Mouse (Mus musculus): ENCODE results near the gene Aanat. TPM values are rescaled to one million over a fixed set of nuclear protein-coding genes. Genes with fewer than 3 reads are reported as not detected.

The Aanat gene
- polyA plus RNA-seq, 1 experiment from 2014 or later: not detected

DNA sequence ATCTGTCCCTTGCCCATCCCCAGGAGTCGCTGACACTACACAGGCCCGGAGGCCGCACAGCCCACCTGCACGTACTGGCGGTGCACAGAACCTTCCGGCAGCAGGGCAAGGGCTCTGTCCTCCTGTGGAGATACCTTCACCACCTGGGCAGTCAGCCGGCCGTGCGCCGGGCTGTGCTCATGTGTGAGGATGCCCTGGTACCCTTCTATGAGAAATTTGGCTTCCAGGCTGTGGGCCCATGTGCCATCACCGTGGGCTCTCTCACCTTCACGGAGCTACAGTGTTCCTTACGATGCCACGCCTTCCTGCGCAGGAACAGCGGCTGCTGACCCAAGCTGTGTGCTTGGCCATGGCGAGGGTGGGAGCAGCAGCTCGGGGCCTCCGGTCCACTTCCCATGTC is 10.5 kb downstream of the Aanat start:
- WGBS (ENCODE audit: insufficient replicate concordance): 83% methylated on average over 19 of the region's 19 CpGs
- Histone ChIP-seq H3K27me3 (ENCODE audit: control insufficient read depth, insufficient read depth, low read depth, low read length) (no peaks in the 10 kb centered on the region), H3K36me3 (ENCODE audit: control insufficient read depth, insufficient read depth) (peaks cover 14% of the 10 kb centered on the region), H3K27ac (ENCODE audit: low read length) (no peak overlapping the region), H3K9ac (ENCODE audit: low read depth, low read length) (no peak overlapping the region), H3K4me1 (ENCODE audit: control insufficient read depth, low read depth, low read length) (no peaks in the 10 kb centered on the region), H3K4me3 (ENCODE audit: low read depth, low read length) (no peak overlapping the region), H3K9me3 (replicated peaks; ENCODE audit: control insufficient read depth, low read length) (no peaks in the 10 kb centered on the region), H3K4me2 (ENCODE audit: low read depth, low read length) (no peak overlapping the region)
- no peak for ATAC-seq (ENCODE audit: low read depth)

DNA sequence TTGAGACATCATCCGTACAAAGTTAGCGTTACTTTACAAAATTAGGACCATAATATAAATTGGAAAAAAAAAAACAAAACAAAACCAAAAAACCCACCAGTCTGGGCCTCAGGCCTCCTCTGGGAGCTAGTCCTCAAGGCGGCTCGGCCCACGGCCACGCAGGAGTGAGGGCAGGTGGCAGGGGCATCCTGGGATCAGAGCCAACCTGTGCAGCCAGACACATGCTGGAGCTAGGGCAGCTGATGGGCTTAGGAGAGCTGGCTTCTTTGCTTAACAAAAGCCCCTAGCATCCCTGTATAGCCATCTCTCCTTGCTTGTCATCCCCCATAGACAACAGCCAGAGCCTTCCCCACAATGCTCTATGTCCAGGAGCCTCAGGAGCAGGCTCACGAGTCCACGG is 12.0 kb downstream of the Aanat start:
- H3K9ac ChIP-seq (ENCODE audit: low read depth, low read length): no peak overlapping the region

DNA sequence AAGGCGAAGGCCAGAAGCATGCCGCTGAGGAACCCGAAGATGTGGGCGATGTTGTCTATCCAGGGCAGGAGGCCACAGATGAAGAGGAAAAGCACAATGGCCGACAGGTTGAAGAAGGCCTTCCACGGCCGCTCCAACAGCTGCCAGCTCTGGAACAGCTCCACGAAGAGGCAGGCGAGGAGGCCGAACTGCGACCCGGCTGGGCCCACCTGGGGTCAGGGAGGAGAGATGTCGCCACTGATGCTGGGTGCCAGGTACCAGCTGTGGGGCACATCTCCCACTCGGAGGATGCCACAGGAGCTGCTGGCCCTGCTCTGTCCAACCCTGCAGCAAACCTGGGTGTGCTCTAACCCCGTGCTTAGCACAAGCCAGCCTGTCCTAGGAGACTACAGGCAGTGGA is 13.0 kb downstream of the Aanat start:
- Histone ChIP-seq H3K9ac (ENCODE audit: low read depth, low read length) (no peak overlapping the region), H3K27ac (ENCODE audit: low read length) (no peak overlapping the region), H3K9me3 (replicated peaks; ENCODE audit: control insufficient read depth, low read length) (no peaks in the 10 kb centered on the region), H3K27me3 (ENCODE audit: control insufficient read depth, insufficient read depth, low read depth, low read length) (no peaks in the 10 kb centered on the region), H3K36me3 (ENCODE audit: control insufficient read depth, insufficient read depth) (peaks cover 26% of the 10 kb centered on the region), H3K4me3 (ENCODE audit: low read depth, low read length) (no peak overlapping the region), H3K4me2 (ENCODE audit: low read depth, low read length) (no peak overlapping the region), H3K4me1 (ENCODE audit: control insufficient read depth, low read depth, low read length) (no peaks in the 10 kb centered on the region)
- WGBS (ENCODE audit: insufficient replicate concordance): 91% methylated on average over 15 of the region's 15 CpGs
- ATAC-seq (ENCODE audit: low read depth): no peak

More for the DNA sequence above, 12.0 kb downstream of the Aanat start:
- Histone ChIP-seq H3K4me2 (ENCODE audit: low read depth, low read length) (no peak overlapping the region), H3K4me1 (ENCODE audit: control insufficient read depth, low read depth, low read length) (no peaks in the 10 kb centered on the region), H3K27ac (ENCODE audit: low read length) (no peak overlapping the region), H3K27me3 (ENCODE audit: control insufficient read depth, insufficient read depth, low read depth, low read length) (no peaks in the 10 kb centered on the region), H3K36me3 (ENCODE audit: control insufficient read depth, insufficient read depth) (peaks cover 20% of the 10 kb centered on the region), H3K9me3 (replicated peaks; ENCODE audit: control insufficient read depth, low read length) (no peaks in the 10 kb centered on the region), H3K4me3 (ENCODE audit: low read depth, low read length) (no peak overlapping the region)
- no peak for ATAC-seq (ENCODE audit: low read depth)
- WGBS (ENCODE audit: insufficient replicate concordance): 83% methylated on average over 8 of the region's 8 CpGs

DNA sequence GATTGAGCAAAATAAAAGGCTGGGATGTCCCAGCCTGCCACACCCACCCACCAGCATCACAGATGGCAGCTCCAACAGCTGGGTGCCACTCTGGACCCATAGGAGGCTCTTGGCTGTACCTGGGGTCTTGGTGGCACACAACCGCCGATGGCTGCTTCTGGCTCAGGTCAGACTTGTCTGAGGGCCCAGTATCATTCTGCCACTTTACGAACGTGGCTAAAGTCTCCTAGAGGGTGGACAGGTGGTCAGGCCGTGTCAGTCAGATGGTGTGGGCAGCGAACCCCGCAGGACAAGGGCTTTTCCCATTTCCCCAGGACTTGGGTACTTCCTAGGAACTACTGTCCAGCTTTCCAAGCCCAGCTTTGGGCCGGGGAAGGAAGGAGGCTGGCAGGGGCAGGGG is 14.9 kb downstream of the Aanat start:
- Histone ChIP-seq H3K4me1 (ENCODE audit: control insufficient read depth, low read depth, low read length) (no peaks in the 10 kb centered on the region), H3K36me3 (ENCODE audit: control insufficient read depth, insufficient read depth) (peaks cover 40% of the 10 kb centered on the region), H3K4me3 (ENCODE audit: low read depth, low read length) (no peak overlapping the region), H3K4me2 (ENCODE audit: low read depth, low read length) (no peak overlapping the region), H3K27me3 (ENCODE audit: control insufficient read depth, insufficient read depth, low read depth, low read length) (no peaks in the 10 kb centered on the region), H3K27ac (ENCODE audit: low read length) (no peak overlapping the region), H3K9ac (ENCODE audit: low read depth, low read length) (no peak overlapping the region), H3K9me3 (replicated peaks; ENCODE audit: control insufficient read depth, low read length) (no peaks in the 10 kb centered on the region)
- WGBS (ENCODE audit: insufficient replicate concordance): 88% methylated on average over 8 of the region's 8 CpGs
- ATAC-seq (ENCODE audit: low read depth): no peak

DNA sequence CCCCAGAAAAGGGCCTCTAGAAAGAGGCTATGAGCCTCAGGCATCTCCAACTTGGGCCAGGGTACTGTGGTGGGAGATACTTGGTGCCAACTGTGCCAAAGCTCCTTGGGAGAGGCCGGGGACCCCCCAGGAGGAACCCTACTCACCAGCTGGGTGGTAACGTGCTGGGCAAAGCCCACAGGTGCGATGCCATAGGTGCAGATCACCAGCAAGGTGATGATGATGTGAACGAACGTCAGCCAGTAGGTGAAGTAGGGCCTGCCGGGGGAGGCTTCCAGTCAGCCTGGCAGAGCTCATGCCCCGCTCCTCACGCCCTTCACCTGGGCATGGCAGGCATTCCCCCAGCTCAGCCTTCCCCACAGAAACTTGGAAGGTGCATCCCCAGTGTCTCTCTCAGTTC is 15.8 kb downstream of the Aanat start:
- Histone ChIP-seq H3K27me3 (ENCODE audit: control insufficient read depth, insufficient read depth, low read depth, low read length) (no peaks in the 10 kb centered on the region), H3K9me3 (replicated peaks; ENCODE audit: control insufficient read depth, low read length) (no peaks in the 10 kb centered on the region), H3K27ac (ENCODE audit: low read length) (no peak overlapping the region), H3K9ac (ENCODE audit: low read depth, low read length) (no peak overlapping the region), H3K36me3 (ENCODE audit: control insufficient read depth, insufficient read depth) (peaks cover 40% of the 10 kb centered on the region), H3K4me1 (ENCODE audit: control insufficient read depth, low read depth, low read length) (no peaks in the 10 kb centered on the region), H3K4me3 (ENCODE audit: low read depth, low read length) (no peak overlapping the region), H3K4me2 (ENCODE audit: low read depth, low read length) (no peak overlapping the region)
- ATAC-seq (ENCODE audit: low read depth): no peak
- 88% methylated on average over 8 of the region's 8 CpGs for WGBS (ENCODE audit: insufficient replicate concordance)

DNA sequence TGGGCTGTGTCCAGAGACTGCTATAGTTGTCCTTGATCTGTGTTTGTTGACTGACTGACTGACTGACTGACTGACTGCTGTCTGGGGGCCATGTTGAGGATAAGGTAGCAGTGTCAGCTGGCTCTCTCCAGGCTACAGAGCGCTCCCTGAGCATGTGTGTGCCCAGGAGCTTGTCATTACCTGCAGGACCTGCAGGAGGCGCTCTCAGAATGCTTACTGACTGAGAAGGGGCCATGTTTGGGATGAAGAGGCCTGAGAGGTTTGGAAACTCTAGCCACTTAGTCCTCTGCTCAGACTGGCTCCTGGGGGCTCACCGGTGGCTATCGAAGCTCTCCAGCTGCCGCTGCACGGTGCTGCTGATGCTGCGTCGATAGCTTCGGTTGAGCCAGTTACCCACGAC is 17.1 kb downstream of the Aanat start:
- no peaks in the 10 kb centered on the region for H3K9me3 ChIP-seq (replicated peaks; ENCODE audit: control insufficient read depth, low read length)
- no peaks in the 10 kb centered on the region for H3K27me3 ChIP-seq (ENCODE audit: control insufficient read depth, insufficient read depth, low read depth, low read length)
- H3K9ac ChIP-seq (ENCODE audit: low read depth, low read length): no peak overlapping the region
- peaks cover 46% of the 10 kb centered on the region for H3K36me3 ChIP-seq (ENCODE audit: control insufficient read depth, insufficient read depth)
- no peak overlapping the region for H3K27ac ChIP-seq (ENCODE audit: low read length)
- 89% methylated on average over 10 of the region's 10 CpGs for WGBS (ENCODE audit: insufficient replicate concordance)
- no peak overlapping the region for H3K4me3 ChIP-seq (ENCODE audit: low read depth, low read length)
- no peaks in the 10 kb centered on the region for H3K4me1 ChIP-seq (ENCODE audit: control insufficient read depth, low read depth, low read length)
- H3K4me2 ChIP-seq (ENCODE audit: low read depth, low read length): no peak overlapping the region
- peak; percentile 19; the same call in 1 of the 2 replicates for ATAC-seq (ENCODE audit: low read depth)

DNA sequence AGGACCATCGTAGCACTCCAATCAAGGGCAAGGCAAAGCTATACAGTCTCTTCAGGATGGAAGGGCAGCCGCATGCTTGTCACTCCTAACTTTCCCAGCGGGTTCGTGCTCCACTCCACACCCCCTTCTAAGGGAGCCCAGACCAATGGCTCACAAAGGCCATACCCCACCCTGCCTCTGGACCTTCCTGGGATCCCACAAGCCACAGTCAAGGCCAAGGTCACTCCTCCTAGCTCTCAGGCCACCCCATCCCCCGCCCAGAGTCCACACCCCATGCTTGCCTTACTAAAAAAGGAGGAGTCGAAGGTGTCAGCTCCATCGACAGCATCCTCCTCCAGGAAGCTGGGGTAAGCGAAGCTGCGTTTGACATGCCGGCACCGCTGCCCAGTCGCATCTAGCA is 17.9 kb downstream of the Aanat start:
- Histone ChIP-seq H3K27me3 (ENCODE audit: control insufficient read depth, insufficient read depth, low read depth, low read length) (no peaks in the 10 kb centered on the region), H3K4me3 (ENCODE audit: low read depth, low read length) (no peak overlapping the region), H3K27ac (ENCODE audit: low read length) (no peak overlapping the region), H3K4me1 (ENCODE audit: control insufficient read depth, low read depth, low read length) (no peaks in the 10 kb centered on the region), H3K36me3 (ENCODE audit: control insufficient read depth, insufficient read depth) (peaks cover 46% of the 10 kb centered on the region), H3K4me2 (ENCODE audit: low read depth, low read length) (no peak overlapping the region), H3K9ac (ENCODE audit: low read depth, low read length) (no peak overlapping the region), H3K9me3 (replicated peaks; ENCODE audit: control insufficient read depth, low read length) (no peaks in the 10 kb centered on the region)
- no peak for ATAC-seq (ENCODE audit: low read depth)
- WGBS (ENCODE audit: insufficient replicate concordance): 84% methylated on average over 12 of the region's 12 CpGs

DNA sequence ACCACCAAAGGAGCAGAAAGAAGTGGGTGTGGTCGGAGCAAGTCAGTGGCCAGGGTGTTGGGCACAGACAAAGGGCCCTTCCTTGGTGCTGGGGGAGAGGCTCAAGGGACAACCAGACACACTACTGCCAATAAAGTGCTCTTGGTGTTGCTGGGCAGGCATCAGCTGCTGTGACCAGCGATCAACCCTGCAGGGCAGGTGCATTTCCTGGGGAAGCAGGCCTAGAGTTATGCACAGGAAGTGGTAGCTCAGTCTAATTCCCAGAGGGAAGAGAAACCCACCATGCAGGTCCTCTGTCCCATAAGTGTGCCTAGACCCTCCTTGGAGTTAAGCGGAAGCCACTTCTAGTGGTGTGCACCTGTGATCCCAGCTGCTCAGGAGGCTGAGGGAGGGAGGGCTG is 21.5 kb downstream of the Aanat start:
- H3K27ac ChIP-seq (ENCODE audit: low read length): no peak overlapping the region
- ATAC-seq (ENCODE audit: low read depth): no peak
- H3K4me2 ChIP-seq (ENCODE audit: low read depth, low read length): no peak overlapping the region
- H3K27me3 ChIP-seq (ENCODE audit: control insufficient read depth, insufficient read depth, low read depth, low read length): no peaks in the 10 kb centered on the region
- peaks cover 30% of the 10 kb centered on the region for H3K36me3 ChIP-seq (ENCODE audit: control insufficient read depth, insufficient read depth)
- no peak overlapping the region for H3K4me3 ChIP-seq (ENCODE audit: low read depth, low read length)
- peaks cover 8% of the 10 kb centered on the region for H3K4me1 ChIP-seq (ENCODE audit: control insufficient read depth, low read depth, low read length)
- 85% methylated on average over 3 of the region's 3 CpGs for WGBS (ENCODE audit: insufficient replicate concordance)
- no peak overlapping the region for H3K9ac ChIP-seq (ENCODE audit: low read depth, low read length)
- H3K9me3 ChIP-seq (replicated peaks; ENCODE audit: control insufficient read depth, low read length): no peaks in the 10 kb centered on the region

DNA sequence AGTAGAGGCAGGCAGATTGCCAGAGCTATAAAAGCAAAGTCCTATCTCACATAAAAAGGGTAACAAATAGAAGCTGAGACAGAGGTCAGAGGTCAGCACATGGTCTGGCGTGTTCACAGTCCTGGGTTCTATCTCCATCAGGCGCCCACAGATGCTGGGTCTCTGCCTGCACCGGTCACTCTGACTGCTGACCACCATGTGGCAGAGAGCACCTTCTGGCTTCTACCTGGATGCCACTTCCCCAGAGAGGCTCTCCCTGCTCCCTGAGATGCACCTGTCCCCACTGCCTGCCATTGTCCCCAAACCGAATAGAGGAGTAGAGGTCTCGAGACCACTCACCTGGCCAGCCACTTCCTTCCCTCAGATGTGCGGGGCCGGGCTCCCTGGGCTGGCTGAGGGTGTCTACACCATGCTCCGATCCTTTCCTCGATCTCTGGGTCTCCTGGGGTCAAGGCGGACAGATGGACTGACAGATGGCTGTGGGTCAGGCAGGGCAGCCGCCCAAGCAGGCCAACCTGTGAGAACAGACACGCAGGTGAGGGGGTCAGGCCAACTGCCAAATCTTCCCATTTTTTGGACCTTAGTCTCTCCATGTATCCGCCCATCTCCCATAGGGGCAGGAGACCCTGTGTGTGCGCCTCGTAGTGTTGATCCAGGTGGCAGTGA is 23.9 kb downstream of the Aanat start:
- WGBS (ENCODE audit: insufficient replicate concordance): 81% methylated on average over 15 of the region's 15 CpGs
- Histone ChIP-seq H3K27ac (ENCODE audit: low read length) (no peak overlapping the region), H3K4me3 (ENCODE audit: low read depth, low read length) (no peak overlapping the region), H3K4me2 (ENCODE audit: low read depth, low read length) (no peak overlapping the region), H3K27me3 (ENCODE audit: control insufficient read depth, insufficient read depth, low read depth, low read length) (no peaks in the 10 kb centered on the region), H3K36me3 (ENCODE audit: control insufficient read depth, insufficient read depth) (peaks cover 16% of the 10 kb centered on the region), H3K9me3 (replicated peaks; ENCODE audit: control insufficient read depth, low read length) (no peaks in the 10 kb centered on the region), H3K9ac (ENCODE audit: low read depth, low read length) (no peak overlapping the region), H3K4me1 (ENCODE audit: control insufficient read depth, low read depth, low read length) (peaks cover 32% of the 10 kb centered on the region)
- no peak for ATAC-seq (ENCODE audit: low read depth)

Measured in liver, embryonic 16.5 days (tissue).